Mouse (Mus musculus) liver, adult 2 months (tissue): Measurements from ENCODE around the gene Psenen.

Experiments used
- CTCF ChIP-seq: fragments of 200-500 bp; IDR thresholded peaks from 2 replicates; pipeline ENCODE4 v1.5.1; 2011; ENCODE audit warnings: low read depth, low read length, control low read depth
- POLR2A ChIP-seq: fragments of 200-500 bp; IDR thresholded peaks from 2 replicates; pipeline ENCODE4 v1.6.1; 2011; ENCODE audit warnings: low read length, control low read depth; ENCODE audit not compliant: insufficient read depth; ENCODE audit errors: extremely low read depth

GRCm38 (mm10) chr7:30592772-30593423, 29.5 kb upstream of the Psenen start:
- TF ChIP-seq CTCF (no peak), POLR2A (no peak)
